Mouse (Mus musculus) spleen, postnatal 10 days (tissue): Measurements from ENCODE around the gene Pdpk1.

Source experiments
- DNase-seq, 2 experiments: peaks; one replicate each; pipeline ENCODE4 v3.0.0; 2021 to 2022; ENCODE audit warnings: low spot score in 2 of 2

The Pdpk1 gene

DNA sequence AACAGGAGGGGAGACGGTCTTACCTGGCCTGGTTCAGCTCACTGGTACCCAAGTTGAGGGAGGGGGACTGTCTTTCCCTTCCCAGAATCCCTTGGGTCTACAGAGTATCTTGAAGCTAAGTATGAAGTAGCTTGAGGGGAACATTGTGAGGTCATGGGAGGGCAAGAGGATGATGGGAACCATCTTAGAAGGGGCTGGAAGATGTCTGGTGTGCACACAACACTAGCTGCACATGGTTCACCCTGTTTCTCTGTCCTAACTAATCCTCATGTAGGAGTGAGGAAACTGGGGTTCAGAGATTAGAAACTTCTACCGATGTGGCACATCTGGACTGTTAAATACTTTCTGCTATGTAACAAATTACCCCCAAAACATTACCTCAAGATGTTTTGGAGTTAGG is at the start of gene Pdpk1:
Gene Pdpk1 (minus strand): TSS at position 101 of the 400 bp plus-strand sequence.
- no peak for DNase-seq

DNA sequence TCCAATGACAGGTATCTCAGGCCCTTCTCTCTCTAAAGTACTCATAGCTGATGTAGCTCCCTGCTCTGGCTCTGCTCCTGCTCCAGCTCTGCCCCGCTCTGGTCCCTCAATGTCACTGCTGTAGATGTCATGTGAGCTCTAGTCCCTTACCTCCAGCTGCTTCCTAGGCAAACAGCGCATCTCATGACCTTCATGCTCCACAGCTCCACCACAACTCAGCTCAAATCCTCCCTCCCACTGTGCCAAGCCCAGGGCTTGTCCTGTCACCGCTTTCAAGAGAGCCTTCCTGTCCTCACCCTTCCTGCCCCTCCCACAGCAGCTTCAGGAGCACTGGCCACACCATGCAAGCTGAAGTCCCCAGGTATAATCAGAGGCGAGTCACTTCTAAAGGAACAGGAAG is 49.0 kb upstream of the Pdpk1 start:
- DNase-seq: no peak

DNA sequence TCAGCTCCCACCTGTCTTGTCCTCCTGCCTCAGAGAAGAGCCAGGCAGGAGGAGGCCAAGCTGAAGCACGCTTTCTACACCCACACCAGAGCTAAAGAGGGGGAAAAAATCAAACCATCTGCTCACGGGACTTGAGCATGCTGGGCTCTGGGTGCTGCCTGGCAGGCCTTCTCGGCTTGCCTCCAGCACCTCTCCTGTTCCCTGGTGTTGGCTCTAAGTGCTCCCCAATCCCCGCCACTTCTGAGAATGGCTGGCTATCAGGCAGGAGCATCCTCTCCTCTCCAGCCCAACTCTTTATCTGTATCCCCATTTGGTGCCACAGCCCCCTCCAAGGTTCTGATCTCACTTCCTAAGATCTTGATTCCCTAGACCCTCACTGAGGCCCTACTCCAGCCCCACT is 48.5 kb upstream of the Pdpk1 start:
- DNase-seq: peak in 1 of 2 experiments; percentile 16

DNA sequence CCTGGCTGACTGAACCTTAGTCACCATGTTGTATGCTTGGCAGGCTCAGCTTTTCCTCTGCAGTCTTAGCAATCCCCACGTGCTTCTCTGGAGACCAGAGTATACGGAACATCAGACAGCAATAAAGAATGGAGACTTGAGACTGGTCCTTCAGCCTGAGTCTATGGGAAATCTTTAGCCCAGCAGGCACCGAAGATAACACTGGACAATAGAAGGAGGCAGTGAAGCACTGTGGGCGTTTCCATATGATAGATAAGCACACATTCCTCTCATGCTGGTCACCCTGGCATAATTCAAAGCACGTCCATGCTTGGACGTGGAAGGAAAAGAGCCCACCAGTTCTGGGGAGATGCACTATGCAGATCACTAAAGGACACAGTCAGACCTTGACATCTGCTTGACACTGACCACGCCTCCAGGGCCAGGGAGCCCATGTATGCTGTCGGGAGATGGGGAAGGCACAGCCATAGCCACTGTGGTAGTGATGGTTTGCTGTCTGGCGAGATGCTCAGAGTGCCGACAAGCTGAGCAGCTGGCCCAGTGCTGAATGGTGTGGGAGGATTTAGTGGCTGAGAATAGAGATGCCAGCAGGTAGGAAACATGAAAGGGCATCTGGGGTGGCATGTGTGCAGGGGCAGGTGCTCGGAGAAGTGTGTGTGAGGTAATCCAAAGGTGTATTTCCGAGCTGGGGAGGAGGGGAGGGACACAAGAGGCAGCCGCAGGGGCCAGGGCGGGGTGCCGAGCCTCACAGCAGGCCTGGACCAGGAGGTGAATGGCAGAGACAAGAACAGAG is 46.5 kb upstream of the Pdpk1 start:
- peak; percentile 21 to 48 for DNase-seq

DNA sequence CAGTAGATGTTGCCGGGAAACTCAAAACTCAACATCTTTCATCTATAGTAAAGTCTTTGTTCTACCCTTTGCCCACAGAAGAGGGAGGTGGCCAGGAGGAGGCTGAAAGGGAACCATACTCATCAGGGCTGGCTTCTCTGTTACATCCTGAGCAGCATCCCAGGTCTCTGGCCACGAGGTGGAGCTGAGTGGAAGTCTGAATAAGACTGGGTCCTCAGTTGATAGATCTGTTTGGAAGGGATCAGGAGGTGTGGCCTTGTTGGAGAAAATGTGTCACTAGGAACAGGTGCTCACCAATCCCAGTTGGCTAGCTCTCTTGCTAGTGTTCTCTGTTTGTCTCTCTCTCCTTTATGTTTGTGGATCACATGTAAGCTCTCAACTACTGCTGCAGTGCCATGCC is 44.6 kb upstream of the Pdpk1 start:
- DNase-seq: no peak

DNA sequence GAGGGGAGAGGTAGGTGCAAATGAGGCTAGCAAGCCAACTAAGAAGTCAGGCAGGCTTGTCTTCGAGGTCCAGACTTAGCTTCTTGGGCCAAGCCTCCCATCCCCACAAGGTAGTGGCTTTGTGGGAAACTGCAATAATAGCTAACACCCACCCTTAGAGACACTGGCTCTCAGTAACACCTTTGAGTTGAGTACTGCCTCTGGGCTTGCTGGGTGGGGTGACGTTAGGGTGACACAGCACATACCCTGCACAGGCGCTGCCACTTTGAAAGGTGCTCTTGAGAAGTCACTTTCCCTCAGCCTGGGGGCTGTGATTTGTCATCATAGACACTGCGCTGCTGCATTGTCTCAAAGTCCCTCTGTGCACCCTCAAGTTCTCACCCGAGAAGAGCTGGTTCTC is 43.0 kb upstream of the Pdpk1 start:
- no peak for DNase-seq

DNA sequence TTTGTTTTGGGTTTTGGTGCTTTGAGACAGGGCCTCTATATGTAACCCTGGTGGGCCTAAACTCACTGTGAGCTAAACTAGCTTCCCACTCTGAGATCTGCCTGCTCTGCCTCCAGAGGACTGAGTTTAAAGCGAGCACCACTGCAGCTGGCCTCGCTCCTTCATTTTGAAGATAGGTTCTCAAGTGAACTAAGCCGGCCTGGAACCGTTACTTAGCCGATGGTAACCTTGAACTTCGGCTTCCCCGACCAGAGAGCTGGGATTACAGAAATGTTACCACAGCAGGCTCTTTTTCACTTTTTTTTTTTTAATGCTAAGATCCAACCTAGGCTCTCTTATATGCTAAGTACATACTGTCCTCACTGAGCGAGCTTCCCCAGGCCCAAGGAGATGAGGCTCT is 42.5 kb upstream of the Pdpk1 start:
- DNase-seq: no peak

DNA sequence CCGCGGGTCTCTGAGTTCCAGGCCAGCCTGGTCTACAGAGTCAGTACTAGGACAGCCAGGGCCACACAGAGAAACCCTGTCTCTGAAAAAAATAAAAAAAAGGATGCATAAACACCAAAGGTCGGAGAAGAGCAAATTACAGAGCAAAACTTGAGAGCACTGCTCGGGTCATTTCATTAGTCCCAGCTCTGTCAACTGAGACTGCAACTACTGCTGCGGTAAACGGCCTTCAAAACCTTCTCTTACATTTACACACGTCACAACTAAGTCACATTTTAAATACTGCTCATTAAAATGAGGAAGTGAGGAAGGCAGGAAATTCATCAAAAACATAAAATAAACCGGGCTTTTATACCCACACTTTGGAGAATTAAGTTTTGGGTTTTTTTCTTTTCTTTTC is 42.1 kb upstream of the Pdpk1 start:
- DNase-seq: no peak

DNA sequence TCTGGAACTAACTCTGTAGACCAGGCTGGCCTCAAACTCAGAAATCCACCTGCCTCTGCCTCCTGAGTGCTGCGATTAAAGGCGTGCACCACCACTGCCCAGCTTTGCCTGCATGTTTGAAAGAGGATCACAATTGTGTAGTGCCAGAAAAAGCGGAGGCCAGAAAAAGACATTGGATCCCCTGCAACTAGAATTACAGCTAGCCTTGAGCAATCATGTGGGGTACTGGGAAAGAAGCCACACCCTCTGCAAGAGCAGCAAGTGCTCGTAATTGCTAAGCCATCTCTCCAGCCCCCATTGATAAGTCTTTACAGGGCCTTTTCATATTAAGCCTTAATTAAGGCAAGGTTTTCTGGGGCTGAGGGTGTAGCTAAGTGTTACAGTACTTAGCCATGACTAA is 40.8 kb upstream of the Pdpk1 start:
- DNase-seq: no peak

DNA sequence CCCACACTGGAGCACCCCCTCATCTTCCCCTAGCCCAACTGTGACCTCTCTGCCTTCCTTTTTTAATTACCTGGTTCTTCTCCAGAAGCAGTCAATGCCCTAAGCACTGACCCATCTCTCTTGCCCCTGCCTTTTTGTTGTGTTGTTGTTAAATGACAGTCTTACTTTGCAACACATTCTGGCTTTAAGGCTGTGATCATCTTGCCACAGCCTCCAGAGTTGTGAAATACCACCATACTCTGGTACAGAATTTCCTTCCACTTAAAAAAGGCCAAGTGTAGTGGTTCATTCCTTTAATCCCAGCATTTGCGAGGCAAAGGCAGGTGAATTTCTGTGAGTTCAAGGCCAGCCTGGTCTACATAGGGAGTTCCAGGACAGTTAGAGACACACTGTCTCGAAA is 40.2 kb upstream of the Pdpk1 start:
- DNase-seq: no peak

DNA sequence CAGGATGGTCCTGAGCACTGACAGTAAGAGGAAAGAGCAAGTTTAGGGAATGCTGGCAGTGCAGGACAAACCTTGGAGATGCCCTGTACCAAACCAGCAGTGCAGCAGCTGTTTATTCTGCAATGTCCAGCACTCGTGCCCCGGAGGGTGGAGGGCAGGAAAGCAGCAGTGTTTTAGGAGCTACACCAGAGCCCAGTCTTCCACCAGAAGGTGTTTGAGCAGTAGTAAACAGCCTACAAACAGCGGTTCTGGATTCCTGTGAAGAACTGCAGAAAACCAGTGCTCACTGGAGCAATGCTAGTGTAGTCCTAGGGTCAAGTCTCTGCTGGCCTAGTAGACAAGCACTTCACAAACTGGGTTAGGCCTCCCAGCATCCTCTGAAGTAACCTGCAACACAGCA is 23.5 kb upstream of the Pdpk1 start:
- no peak for DNase-seq

DNA sequence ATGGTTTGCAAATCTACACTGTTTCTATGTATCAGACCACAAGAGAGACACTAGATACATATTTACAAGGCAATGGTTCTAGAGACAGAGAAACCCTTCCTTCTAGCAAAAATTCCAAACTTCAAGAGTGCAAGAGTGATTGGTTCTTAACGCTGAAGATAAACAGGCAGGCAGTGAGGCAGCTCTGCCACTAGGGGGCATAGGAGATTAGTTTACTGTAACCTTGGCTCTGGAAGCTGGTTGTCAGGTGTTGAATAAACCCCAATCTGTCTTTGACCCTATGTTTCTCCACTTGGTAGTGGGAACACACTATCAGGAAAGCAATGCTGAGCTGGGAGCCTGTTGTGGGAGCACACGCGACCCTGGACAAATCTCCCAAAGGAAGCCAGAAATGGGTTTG is 22.7 kb upstream of the Pdpk1 start:
- DNase-seq: peak; percentile 61 to 83

DNA sequence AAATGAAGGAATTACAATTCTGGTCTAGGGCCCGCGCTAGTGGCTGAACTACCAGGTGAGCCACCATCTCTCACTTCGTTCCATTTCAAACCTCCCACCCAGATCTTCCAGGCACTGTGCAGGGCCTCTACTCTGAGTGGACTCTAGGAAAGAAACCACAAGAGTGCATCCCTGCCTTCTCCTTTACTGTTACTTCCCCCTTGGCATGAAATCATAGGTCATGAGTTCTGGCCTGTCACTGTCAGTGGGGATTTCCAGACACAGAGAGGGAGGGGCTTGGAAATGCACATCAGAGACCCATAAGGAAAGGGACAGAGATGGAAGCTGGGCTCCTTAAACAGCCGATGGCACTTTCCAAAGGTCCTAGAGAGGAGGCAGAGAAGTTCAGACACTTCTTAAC is 21.0 kb upstream of the Pdpk1 start:
- DNase-seq: no peak

DNA sequence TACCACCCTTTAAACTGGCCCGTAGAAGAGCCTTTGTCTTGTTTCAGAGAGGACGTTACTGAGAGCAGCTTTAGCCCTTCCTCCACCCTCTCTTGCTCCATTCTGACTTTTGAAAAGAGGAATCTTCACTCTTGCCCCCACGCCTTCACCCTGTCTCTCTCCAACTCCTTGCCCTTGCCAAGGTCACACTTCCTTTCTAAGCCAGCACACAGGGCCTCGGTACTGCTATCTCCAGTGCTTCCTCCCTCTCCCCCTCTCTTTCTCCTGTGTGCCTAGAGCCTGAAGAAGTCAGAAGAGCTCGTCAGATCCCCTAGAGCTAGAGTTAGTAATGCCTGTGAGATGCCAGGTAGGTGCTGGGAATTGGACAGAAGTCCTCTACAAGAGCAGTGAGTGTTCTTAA is 20.0 kb upstream of the Pdpk1 start:
- no peak for DNase-seq

DNA sequence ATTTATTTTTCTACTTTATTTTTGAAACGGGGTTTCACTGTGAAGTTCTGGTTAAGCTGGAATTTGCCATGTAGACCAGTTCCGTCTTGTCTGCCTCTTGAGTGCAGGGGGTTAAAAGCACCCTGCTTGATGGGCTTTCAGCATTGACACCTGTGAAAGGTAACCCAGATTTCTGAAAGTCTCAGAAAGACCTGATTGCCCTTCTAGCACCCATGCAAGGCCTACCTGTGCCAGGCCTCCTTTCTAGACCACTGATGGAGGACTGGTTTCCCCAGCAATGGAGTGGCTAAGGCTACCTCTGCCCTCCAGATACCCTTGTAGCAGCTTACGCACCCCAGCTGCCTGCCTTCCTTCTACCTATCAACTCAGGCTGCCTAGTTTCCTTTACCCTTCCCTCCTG is 19.4 kb upstream of the Pdpk1 start:
- no peak for DNase-seq

DNA sequence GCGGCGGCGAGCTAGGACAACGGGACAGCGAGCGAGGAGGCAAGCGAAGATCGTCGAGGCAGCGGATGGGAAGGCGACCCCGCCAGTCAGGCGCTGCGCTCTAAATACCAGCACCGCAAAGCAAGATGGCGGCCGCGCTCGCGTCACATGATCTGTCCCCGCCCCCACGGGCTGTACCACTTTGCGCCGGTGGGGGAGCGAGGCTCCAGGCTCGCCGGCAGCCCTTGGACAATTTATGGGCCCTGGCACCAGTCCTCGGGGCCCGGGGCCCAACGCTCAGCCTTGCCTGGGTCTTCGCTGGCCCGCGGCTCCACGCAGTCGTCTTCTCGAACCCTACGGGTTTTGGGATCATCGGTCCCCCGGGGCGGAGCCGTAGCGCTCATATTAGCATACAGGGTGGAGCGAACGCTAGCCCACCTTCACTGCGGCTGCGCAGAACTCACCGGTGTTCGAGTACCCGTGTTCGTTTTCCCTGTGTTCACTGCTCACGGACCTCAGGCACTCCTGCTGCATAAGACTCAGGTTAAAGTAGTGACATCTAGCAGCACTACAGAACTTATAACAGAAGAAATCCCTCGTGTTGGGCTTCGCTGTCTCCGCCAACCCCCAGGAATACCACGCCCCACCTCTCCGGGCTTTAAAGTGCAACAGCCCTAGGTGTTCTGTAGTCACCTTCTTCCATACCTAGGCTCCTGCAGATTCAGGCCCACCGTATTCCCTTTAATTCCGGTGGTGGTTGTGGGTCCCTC is 18.8 kb upstream of the Pdpk1 start, which contains the start of gene Atp6v0c:
Gene Atp6v0c (minus strand): TSS at position 386 of the 749 bp plus-strand sequence.
- DNase-seq: peak; percentile 94 to 97

DNA sequence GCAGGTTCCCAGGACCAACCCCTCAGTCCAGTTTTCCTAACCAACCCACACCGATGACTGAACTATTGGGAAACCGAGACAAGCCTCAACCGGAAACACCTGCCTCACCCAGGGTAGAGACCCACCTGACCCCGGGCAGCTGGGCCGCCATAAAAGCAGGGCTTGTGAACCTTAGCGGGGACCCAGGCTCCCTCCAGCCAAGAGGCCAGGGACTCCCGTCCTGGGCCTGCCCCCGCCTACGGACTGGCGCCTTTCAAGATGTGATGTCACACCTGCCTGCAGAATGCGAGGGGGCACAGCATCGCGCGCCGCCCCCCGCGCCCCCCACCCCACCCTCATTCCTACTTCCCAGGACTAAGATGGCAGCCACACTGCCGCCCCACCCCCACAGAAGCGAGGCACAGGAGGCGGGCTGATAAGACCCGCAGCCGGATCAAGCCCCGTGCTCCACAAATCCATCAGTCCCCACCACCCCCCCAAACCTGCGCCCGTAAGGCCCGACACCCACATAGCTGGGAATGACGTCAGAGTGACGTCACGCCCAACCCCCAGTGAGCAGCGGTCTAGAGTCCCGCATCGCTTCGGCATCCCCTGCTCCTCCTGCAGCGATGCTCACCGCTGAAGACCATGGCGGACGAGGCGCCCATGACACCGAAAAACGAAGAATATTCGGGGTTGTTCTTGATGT is 18.0 kb upstream of the Pdpk1 start:
- DNase-seq: peak; percentile 77 to 78

DNA sequence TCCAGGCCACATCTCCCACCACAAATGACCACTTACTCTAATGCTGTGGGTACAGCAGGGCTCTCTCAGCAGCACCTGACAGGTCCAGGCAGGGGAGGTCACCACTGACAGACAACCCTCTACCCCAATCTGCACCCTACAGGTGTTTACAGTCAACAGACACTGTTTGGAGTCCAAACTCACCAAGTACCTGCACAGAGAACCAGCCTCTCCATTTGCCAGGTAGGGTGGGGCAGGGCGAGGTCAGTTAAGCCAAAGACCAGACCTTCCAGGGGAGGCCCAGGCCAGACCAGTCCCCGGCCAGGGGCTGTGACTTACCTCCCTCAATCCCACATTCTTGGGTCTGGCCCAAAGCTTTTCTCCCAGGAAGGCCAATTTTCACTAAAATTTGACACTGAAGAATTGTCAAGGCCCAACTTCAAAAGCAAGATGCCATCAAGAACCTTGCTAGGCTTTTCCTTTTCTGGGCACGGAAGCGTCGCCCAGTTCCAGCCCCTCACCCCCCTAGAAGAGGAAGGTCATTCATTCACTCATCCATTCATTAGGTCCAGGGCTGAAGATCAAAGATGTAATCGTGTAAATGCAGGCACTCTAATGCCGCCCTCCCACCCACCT is 17.3 kb upstream of the Pdpk1 start:
- no peak for DNase-seq

DNA sequence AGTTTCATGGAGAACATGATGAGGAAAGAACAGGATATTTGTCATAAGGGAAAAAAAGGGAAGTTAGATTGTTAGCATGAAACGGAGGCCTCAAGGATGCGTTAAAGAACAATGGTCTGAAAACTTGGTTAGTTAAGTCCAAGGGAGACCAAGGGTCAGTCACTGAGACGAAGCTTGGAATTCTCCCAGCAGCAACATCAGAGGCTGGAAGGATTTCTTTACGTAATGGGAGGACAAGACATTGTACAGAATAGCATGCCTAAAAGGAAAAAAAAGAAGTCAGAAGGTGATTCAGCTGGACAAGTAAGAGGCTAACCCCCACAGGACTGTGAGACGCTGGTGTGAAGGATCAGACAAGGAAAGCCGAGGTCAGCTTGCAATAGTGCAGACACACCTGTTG is 16.4 kb upstream of the Pdpk1 start:
- DNase-seq: no peak

DNA sequence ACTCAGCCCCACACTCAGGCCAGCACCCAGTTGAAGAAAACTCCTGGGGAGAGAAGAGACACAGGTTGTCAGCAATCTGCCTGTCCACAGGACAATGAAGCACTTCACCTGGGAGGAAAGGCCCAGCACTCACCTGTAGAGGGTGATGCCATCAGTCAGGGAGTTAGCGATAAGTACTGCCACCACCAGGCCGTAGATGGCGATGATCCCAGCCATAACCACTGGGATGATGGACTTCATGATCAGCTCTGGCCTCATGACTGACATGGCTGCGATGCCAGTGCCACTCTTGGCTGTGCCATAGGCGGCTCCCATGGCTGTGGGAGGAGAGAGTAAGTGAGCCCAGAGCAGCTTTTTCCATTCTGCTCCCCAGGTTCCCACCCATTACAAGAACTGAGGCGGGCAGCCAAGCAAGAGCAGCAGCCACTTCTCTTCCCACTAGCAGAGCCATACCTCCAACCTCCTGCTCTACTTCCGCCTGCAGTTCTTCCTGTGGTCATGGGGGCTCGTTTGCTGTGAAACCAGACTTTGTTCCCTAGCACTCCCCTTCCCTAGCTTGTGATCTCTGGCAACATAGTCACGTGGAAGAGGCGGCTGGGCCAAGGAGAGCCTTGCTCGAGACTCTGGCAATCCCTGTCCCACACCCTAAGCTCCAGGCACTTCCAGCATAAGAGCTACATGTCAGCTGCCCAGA is 14.0 kb upstream of the Pdpk1 start:
- no peak for DNase-seq

DNA sequence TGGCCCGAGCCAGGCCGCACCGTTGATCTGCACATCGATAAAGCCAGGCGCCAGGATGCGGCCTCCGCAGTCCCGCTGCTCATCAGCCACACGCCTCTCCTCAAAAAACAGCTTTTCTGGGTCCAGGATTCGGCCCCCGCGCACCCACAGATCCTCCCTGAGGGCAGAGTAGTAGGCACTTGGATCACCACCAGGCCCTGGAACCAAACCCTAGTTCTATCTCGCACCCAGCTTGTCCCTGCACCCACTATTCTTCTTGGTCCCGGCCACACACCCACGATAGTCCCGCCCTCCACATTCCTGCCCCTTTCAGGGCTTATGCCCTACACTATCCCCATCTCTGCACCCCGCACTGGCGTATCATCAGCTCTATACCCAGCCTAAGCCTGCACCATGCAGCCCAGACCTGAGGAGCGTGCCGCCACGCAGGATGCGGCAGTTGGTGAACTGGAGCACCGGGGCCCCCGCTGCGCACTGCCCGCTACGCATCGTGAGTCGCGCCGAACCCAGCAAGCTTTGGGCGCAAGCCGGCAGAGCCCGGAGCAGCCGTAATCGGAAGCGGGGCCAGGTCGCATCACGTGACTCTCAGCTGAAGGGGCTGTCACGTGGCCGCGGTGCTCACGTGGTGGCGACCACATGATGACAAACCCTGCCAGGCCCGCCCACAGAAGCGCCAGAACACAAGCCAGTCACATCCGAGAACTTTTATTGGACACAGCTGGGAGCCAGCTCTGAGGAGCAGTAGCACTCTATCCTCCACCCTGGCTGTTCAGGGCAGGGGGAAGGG is 12.6 kb upstream of the Pdpk1 start, which contains the start of gene Amdhd2:
Gene Amdhd2 (minus strand): TSS at position 591 of the 787 bp plus-strand sequence.
- peak; percentile 87 to 97 for DNase-seq
